Mouse (Mus musculus) intestine, embryonic 16.5 days (tissue): ENCODE results near the gene Fam189a1. TPM values are rescaled to one million over a fixed set of nuclear protein-coding genes. Genes with fewer than 3 reads are reported as not detected.

Experiments used
- ATAC-seq: fragments of 200-750 bp; cut with Nextera tagmentation; 2 replicates; pipeline ENCODE4 v1.8.0; 2017; ENCODE audit warnings: moderate TSS enrichment, moderate library complexity
- H3K27ac ChIP-seq: fragments of 300-500 bp; sonication (generic); 2 replicates; pipeline ENCODE4 v1.5.1; 2014; ENCODE audit warnings: mild to moderate bottlenecking, low read length
- H3K27me3 ChIP-seq: fragments of 300-500 bp; sonication (generic); replicated peaks from 2 replicates; pipeline ENCODE4 v1.6.1; 2014; ENCODE audit warnings: low read length, control low read depth, mixed read lengths; ENCODE audit not compliant: control insufficient read depth, insufficient read depth
- H3K36me3 ChIP-seq: fragments of 300-500 bp; sonication (generic); 2 replicates; pipeline ENCODE4 v1.6.1; 2014; ENCODE audit warnings: low read length, control low read depth; ENCODE audit not compliant: control insufficient read depth, insufficient read depth
- H3K4me1 ChIP-seq: fragments of 300-500 bp; sonication (generic); 2 replicates; pipeline ENCODE4 v1.6.1; 2014; ENCODE audit warnings: low read length, control low read depth, mixed read lengths; ENCODE audit not compliant: control insufficient read depth, insufficient read depth
- H3K4me2 ChIP-seq: fragments of 300-500 bp; sonication (generic); 2 replicates; pipeline ENCODE4 v1.6.1; 2014; ENCODE audit warnings: low read depth, low read length, control low read depth
- H3K4me3 ChIP-seq: fragments of 300-500 bp; sonication (generic); 2 replicates; pipeline ENCODE4 v1.5.1; 2014; ENCODE audit warnings: mild to moderate bottlenecking, low read length
- H3K9ac ChIP-seq: fragments of 300-500 bp; sonication (generic); 2 replicates; pipeline ENCODE4 v1.6.1; 2014; ENCODE audit warnings: low read depth, low read length
- H3K9me3 ChIP-seq: fragments of 300-500 bp; sonication (generic); 2 replicates; pipeline ENCODE4 v1.6.1; 2016; ENCODE audit warnings: low read length, control low read depth; ENCODE audit not compliant: control insufficient read depth
- WGBS: fragments of 180-500 bp; shearing (Covaris S2); extraction: QIAGEN DNeasy Blood & Tissue Kit; methylation state at CpG from one replicate; pipeline ENCODE4 v1.1.7; 2014; 5-methylcytosine and 5-hydroxymethylcytosine counted together
- polyA plus RNA-seq: library from polyadenylated mRNA; unstranded; fragments of >200 nt; fragmentation: Nextera tagmentation; extraction: Ambion mirVana; gene quantifications from 2 replicates; pipeline ENCODE4 v1.2.1, GENCODE M21; 2015

Gene Fam189a1
- polyA plus RNA-seq, 1 experiment from 2014 or later: 0.67 TPM

DNA sequence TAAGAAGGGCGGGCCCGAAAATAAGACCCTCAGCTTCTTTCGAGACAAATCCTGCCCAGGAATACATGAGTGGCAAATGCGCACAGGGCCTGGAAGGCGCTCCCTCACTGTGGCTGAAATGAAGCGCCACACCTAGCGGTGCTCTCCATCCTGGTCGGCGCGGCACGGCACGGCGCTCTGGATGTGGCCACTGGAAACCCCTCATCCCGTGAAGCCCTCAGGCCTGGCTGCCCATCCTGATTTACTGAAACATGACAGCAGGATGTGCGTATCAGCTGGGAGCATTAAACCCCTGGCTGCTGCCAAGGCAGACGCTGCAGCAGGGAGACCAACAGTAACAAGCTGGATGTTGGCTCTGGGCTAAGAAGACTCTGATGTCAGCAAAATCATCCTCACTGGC, 126.4 kb downstream of the Fam189a1 start:
- Histone ChIP-seq H3K4me2 (no peak overlapping the region), H3K27me3 (no peaks in the 10 kb centered on the region), H3K4me3 (no peak overlapping the region), H3K9ac (no peak overlapping the region), H3K4me1 (no peaks in the 10 kb centered on the region), H3K27ac (no peak overlapping the region), H3K36me3 (no peaks in the 10 kb centered on the region), H3K9me3 (no peaks in the 10 kb centered on the region)
- no peak for ATAC-seq
- 87% methylated on average over 16 of the region's 16 CpGs for WGBS

DNA sequence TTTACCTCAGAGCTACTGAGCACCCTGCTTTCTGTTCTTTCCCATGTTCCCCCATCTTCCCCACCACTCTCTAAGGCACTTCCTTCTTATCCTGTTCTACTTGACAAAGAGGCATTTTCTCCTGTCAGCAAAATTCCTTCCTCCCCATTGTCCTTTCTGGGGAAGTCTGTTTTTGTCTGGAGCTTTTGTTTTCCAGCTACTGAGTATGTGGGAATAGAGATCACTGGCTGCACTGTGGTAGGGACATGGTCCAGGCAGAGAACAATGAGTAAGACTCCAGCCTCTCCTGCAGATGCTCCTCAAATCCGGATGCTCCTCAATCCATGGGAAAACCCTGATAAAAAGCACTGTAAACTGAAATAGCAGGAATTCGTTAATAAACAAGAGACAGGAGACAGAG, 135.1 kb downstream of the Fam189a1 start:
- Histone ChIP-seq H3K4me3 (no peak overlapping the region), H3K4me1 (no peaks in the 10 kb centered on the region), H3K9me3 (no peaks in the 10 kb centered on the region), H3K9ac (no peak overlapping the region), H3K27me3 (no peaks in the 10 kb centered on the region), H3K36me3 (no peaks in the 10 kb centered on the region), H3K27ac (no peak overlapping the region), H3K4me2 (no peak overlapping the region)
- no peak for ATAC-seq
- WGBS: 51% methylated on average over 2 of the region's 2 CpGs

DNA sequence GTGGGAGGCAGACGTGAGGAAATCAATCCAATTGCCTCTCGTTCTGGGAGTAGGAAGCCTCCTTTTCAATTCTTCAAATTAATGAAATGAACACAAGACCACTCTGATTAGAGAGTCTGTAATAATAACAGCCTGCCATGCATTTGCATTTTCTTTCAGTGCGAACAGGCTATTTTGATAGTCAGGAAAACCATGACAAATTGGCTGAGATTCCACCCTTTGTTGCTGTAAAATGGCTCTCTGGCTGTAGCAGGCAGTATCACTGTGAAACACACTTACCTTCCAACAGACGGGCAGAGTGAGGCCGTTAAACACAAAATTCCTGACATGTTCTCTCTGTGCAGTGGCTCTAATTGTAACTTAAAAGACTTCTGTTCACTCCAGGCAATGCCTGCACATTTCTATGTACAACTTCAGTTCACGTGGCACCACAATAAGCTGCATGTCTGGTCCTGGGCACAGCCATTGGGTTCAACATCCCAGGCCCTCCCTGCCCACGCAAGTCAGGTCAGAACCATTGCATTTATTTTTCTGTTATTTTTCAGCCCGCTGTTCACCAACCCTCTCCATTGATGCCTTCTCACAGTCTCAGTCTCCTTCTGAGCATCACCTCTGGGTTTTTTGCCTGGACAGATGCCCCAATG, 138.2 kb downstream of the Fam189a1 start:
- H3K4me2 ChIP-seq: no peak overlapping the region
- H3K9ac ChIP-seq: no peak overlapping the region
- 70% methylated on average over 8 of the region's 8 CpGs for WGBS
- no peak for ATAC-seq
- no peaks in the 10 kb centered on the region for H3K36me3 ChIP-seq
- H3K27me3 ChIP-seq: no peaks in the 10 kb centered on the region
- no peaks in the 10 kb centered on the region for H3K9me3 ChIP-seq
- H3K4me3 ChIP-seq: no peak overlapping the region
- no peaks in the 10 kb centered on the region for H3K4me1 ChIP-seq
- H3K27ac ChIP-seq: no peak overlapping the region

DNA sequence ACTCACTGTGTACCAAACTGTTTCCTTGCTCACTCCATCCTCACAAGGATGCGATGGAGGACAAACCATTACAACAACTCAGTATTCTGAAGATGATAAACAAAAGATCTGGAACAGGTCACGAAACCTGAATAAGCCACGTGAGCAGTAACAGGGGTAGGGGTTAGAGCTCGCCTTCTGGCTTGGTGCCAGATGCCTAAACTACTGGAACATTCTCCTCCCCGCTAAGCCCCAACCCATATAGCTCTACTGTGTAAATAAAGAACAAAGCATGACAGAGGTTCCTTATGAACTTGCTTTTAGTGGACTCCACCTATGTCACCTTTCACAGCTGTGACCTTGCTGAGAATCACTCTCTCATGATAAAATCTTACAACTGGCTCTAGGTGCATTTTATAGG, 139.0 kb downstream of the Fam189a1 start:
- no peaks in the 10 kb centered on the region for H3K9me3 ChIP-seq
- no peak overlapping the region for H3K4me2 ChIP-seq
- no peak overlapping the region for H3K27ac ChIP-seq
- no peaks in the 10 kb centered on the region for H3K27me3 ChIP-seq
- no peaks in the 10 kb centered on the region for H3K4me1 ChIP-seq
- WGBS: 49% methylated on average over 5 of the region's 5 CpGs
- no peak for ATAC-seq
- H3K36me3 ChIP-seq: no peaks in the 10 kb centered on the region
- no peak overlapping the region for H3K9ac ChIP-seq
- no peak overlapping the region for H3K4me3 ChIP-seq

DNA sequence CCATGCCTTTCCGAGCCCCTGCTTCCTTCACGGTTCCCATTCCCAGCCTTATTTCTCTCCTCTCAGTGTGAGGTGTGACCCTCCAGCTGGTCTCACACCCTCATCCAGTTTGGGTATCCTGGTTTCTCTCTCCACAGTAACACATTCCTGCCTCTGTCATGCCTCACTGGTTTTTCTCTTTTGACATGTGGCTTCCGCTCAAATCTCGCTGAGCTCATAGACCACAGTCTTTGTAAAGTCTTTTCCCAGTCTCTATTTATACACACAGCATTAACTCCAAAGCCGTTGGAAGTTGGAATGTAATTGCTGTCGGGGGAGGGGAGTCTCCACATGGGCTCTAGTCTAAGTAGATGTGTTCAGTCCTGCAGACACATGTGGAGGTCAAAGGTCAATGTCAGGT, 145.2 kb downstream of the Fam189a1 start:
- no peak overlapping the region for H3K4me2 ChIP-seq
- peak; percentile 64 for ATAC-seq

DNA sequence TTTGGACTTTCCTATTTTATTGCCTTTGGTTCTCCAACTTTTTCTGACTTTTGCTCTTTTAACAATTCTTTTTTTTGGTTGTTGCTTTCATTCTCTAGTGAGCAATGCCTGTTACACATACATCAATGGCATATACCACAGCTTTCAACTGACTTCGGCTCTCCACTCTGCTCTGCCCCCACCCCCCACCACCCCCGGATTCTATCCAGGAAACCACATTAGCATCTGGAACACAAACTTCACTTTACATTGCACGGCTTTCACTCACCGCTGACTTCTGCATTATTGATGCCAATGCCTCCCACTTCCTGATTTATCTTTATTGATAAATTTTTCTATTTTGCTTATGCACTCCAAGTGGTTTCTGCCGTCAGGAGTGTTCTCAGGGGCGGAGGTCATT, 146.1 kb downstream of the Fam189a1 start:
- H3K9me3 ChIP-seq: no peaks in the 10 kb centered on the region
- H3K4me2 ChIP-seq: no peak overlapping the region
- H3K27me3 ChIP-seq: no peaks in the 10 kb centered on the region
- H3K9ac ChIP-seq: no peak overlapping the region
- peak overlapping the region; percentile 41 for H3K27ac ChIP-seq
- 44% methylated on average over 6 of the region's 6 CpGs for WGBS
- 0 out of 2 replicates have a peak, but pooled peaks cover 3% of the 10 kb centered on the region for H3K4me1 ChIP-seq
- no peak for ATAC-seq
- no peak overlapping the region for H3K4me3 ChIP-seq
- H3K36me3 ChIP-seq: no peaks in the 10 kb centered on the region

More for the DNA sequence above, 145.2 kb downstream of the Fam189a1 start:
- 28% methylated on average over 6 of the region's 6 CpGs for WGBS
- Histone ChIP-seq H3K4me1 (0 out of 2 replicates have a peak, but pooled peaks cover 3% of the 10 kb centered on the region), H3K36me3 (no peaks in the 10 kb centered on the region), H3K9me3 (no peaks in the 10 kb centered on the region), H3K27me3 (no peaks in the 10 kb centered on the region), H3K9ac (no peak overlapping the region), H3K4me3 (no peak overlapping the region), H3K27ac (no peak overlapping the region)

DNA sequence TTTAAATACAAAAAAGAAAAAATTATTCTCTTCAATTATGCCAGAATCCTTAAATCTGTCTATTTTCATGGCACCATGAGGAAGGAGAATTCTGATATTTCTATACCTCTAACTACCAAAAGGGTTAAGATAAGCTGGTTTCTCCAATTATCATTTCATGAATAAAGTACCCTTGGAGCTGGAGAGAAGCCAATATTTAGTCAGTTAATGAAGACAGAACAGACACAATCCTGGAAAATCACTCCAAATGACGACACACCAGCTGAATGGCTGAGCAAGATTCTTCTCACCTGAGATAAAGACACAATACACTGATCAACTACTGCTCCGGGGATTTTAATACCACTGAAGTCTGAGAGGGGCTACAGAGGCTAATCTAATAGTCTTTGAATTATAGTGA, 150.6 kb downstream of the Fam189a1 start:
- 61% methylated on average over 2 of the region's 2 CpGs for WGBS
- H3K36me3 ChIP-seq: no peaks in the 10 kb centered on the region
- H3K9ac ChIP-seq: no peak overlapping the region
- H3K27me3 ChIP-seq: no peaks in the 10 kb centered on the region
- no peaks in the 10 kb centered on the region for H3K9me3 ChIP-seq
- no peak overlapping the region for H3K4me3 ChIP-seq
- no peak for ATAC-seq
- no peak overlapping the region for H3K4me2 ChIP-seq
- no peak overlapping the region for H3K27ac ChIP-seq
- 0 out of 2 replicates have a peak, but pooled peaks cover 3% of the 10 kb centered on the region for H3K4me1 ChIP-seq

DNA sequence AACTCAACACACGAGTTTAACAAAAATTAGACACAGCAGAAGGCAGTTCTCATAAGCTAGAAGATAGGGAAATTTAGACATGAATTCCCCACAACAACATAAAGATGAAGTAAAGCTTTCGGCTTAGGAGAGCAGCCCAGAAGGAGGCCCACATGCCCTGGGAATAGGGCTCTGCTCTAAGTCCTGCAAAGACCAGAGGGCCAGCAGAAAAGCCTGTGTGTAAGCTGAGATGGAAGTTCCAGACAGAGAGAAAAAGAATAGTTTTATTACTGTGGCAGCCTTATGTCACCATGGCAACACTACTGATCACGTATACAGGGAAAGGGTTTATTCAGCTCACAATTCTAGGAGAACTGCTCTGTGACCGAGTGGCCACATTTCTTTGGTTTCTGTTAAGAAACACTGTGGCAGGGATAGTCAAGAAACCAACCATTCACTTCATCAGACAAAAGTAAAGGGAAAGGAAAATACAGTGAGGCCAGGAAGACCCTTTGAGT, 156.6 kb downstream of the Fam189a1 start:
- no peak for ATAC-seq
- H3K4me3 ChIP-seq: no peak overlapping the region
- 51% methylated on average over 4 of the region's 4 CpGs for WGBS
- no peak overlapping the region for H3K4me2 ChIP-seq
- H3K9ac ChIP-seq: no peak overlapping the region
- no peak overlapping the region for H3K27ac ChIP-seq
- no peaks in the 10 kb centered on the region for H3K27me3 ChIP-seq
- H3K36me3 ChIP-seq: no peaks in the 10 kb centered on the region
- H3K4me1 ChIP-seq: no peaks in the 10 kb centered on the region
- H3K9me3 ChIP-seq: no peaks in the 10 kb centered on the region

DNA sequence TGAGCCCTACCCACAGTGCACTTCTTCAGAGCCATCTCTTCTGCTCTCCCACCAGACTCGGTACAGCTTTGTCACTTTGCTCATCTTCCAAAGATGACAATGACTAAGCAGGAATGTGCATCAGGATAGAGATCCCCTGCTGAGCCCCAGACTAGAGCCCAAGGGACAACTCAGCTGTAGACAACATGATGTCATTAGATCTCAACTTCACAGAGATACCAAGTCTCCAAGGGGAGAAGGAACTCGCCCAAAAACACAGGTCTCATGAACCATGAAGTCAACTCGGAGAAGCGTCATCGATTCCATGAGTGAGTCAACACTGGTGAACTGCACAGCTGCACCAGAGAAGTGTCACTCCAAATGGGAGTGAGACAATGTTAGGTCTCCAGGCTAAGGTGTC, 158.6 kb downstream of the Fam189a1 start:
- H3K4me1 ChIP-seq: no peaks in the 10 kb centered on the region
- H3K36me3 ChIP-seq: no peaks in the 10 kb centered on the region
- H3K4me3 ChIP-seq: no peak overlapping the region
- H3K9ac ChIP-seq: no peak overlapping the region
- no peak overlapping the region for H3K27ac ChIP-seq
- no peak overlapping the region for H3K4me2 ChIP-seq
- H3K27me3 ChIP-seq: no peaks in the 10 kb centered on the region
- no peak for ATAC-seq
- no peaks in the 10 kb centered on the region for H3K9me3 ChIP-seq
- 90% methylated on average over 5 of the region's 5 CpGs for WGBS

DNA sequence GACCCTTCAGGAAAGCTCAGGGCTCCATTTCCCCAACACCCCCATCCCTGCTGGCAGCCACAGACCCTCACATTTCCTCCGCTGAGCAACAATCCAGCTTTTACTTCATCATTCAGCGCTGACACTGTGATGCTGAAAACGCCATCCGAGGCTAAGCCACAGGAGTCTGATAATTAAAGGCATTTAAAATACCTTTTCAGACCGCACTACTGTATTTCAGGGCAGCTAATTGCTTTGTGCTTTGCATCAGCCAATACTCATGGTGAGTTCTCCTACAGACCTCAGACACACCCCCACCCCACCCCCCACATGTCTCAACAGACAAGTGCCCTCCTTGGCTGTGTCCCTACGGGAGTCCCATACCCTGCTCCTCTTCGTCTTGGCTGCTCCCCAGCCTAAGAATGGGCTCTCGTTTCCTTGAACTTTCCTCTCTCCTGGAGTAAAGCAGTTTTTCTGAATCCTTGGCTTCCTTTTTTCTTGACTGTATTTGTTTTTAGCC, 160.4 kb downstream of the Fam189a1 start:
- 65% methylated on average over 8 of the region's 8 CpGs for WGBS
- Histone ChIP-seq H3K4me2 (no peak overlapping the region), H3K27ac (no peak overlapping the region), H3K4me1 (no peaks in the 10 kb centered on the region), H3K9me3 (no peaks in the 10 kb centered on the region), H3K9ac (no peak overlapping the region), H3K36me3 (no peaks in the 10 kb centered on the region), H3K27me3 (no peaks in the 10 kb centered on the region), H3K4me3 (no peak overlapping the region)
- no peak for ATAC-seq
